Mouse (Mus musculus): ENCODE results near the gene Cnih3. TPM values are rescaled to one million over a fixed set of nuclear protein-coding genes. Genes with fewer than 3 reads are reported as not detected.

Cnih3 gene
- not detected for polyA plus RNA-seq (2014; fragmentation: Illumina TruSeq; extraction: RNeasy Lipid Tissue Mini Kit (QIAGEN cat#74804); ENCODE audit: insufficient read depth, low read depth, low replicate concordance)

GRCm38 (mm10) chr1:181352367-181353199, at the start of gene Cnih3:
Gene Cnih3 (plus strand): TSS chr1:181352628.

Other genes starting within 250 kb of the Cnih3 start
- gene Nvl, start 208.4 kb upstream of the Cnih3 start, polyA plus RNA-seq (2014; fragmentation: Illumina TruSeq; extraction: RNeasy Lipid Tissue Mini Kit (QIAGEN cat#74804); ENCODE audit: insufficient read depth, low read depth, low replicate concordance) = 5.4 TPM
- gene Cnih4, start 207.9 kb upstream of the Cnih3 start, polyA plus RNA-seq (2014; fragmentation: Illumina TruSeq; extraction: RNeasy Lipid Tissue Mini Kit (QIAGEN cat#74804); ENCODE audit: insufficient read depth, low read depth, low replicate concordance) = 52.9 TPM
- gene Wdr26, start 140.6 kb upstream of the Cnih3 start, polyA plus RNA-seq (2014; fragmentation: Illumina TruSeq; extraction: RNeasy Lipid Tissue Mini Kit (QIAGEN cat#74804); ENCODE audit: insufficient read depth, low read depth, low replicate concordance) = 24.2 TPM
- 3.7 TPM for gene Ccdc121, start 158.8 kb downstream of the Cnih3 start, polyA plus RNA-seq (2014; fragmentation: Illumina TruSeq; extraction: RNeasy Lipid Tissue Mini Kit (QIAGEN cat#74804); ENCODE audit: insufficient read depth, low read depth, low replicate concordance)
- gene Dnah14, start 223.9 kb downstream of the Cnih3 start, polyA plus RNA-seq (2014; fragmentation: Illumina TruSeq; extraction: RNeasy Lipid Tissue Mini Kit (QIAGEN cat#74804); ENCODE audit: insufficient read depth, low read depth, low replicate concordance) = not detected

Data from lung, adult 10 weeks (tissue).